Mouse (Mus musculus) midbrain, postnatal 0 days (tissue): ENCODE measurements around the gene Homez. TPM values are rescaled to one million over a fixed set of nuclear protein-coding genes. Genes with fewer than 3 reads are reported as not detected.

Source experiments
- ATAC-seq: fragments of 200-750 bp; cut with Nextera tagmentation; 2 replicates; pipeline ENCODE4 v1.8.0; 2017; ENCODE audit warnings: moderate number of reproducible peaks, mild to moderate bottlenecking, moderate TSS enrichment, moderate library complexity; ENCODE audit not compliant: low FRiP score
- DNase-seq: peaks from one replicate; pipeline ENCODE4 v3.0.0-alpha.2; 2015; ENCODE audit warnings: low spot score
- H3K27ac ChIP-seq: fragments of 300-500 bp; sonication (generic); 2 replicates; pipeline ENCODE4 v1.5.1; 2014; ENCODE audit warnings: low read depth, mild to moderate bottlenecking, low read length, mixed read lengths
- H3K27me3 ChIP-seq: fragments of 300-500 bp; sonication (generic); 2 replicates; pipeline ENCODE4 v1.6.1; 2014; ENCODE audit warnings: low read length, control low read depth, mixed read lengths; ENCODE audit not compliant: insufficient read depth
- H3K36me3 ChIP-seq: fragments of 300-500 bp; sonication (generic); 2 replicates; pipeline ENCODE4 v1.6.1; 2014; ENCODE audit warnings: low read length, control low read depth, mixed read lengths; ENCODE audit not compliant: insufficient read depth
- H3K4me1 ChIP-seq: fragments of 300-500 bp; sonication (generic); 2 replicates; pipeline ENCODE4 v1.6.1; 2014; ENCODE audit warnings: mild to moderate bottlenecking, control low read depth, antibody characterized with exemption, low read length, mixed read lengths; ENCODE audit not compliant: insufficient read depth
- H3K4me2 ChIP-seq: fragments of 300-500 bp; sonication (generic); 2 replicates; pipeline ENCODE4 v1.6.1; 2014; ENCODE audit warnings: low read depth, mild to moderate bottlenecking, low read length, mixed read lengths; ENCODE audit not compliant: poor library complexity, severe bottlenecking
- H3K4me3 ChIP-seq: fragments of 300-500 bp; sonication (generic); 2 replicates; pipeline ENCODE4 v1.5.1; 2014; ENCODE audit warnings: low read depth, mild to moderate bottlenecking, low read length, moderate library complexity
- H3K9ac ChIP-seq: fragments of 300-500 bp; sonication (generic); replicated peaks from 2 replicates; pipeline ENCODE4 v1.6.1; 2014; ENCODE audit warnings: mild to moderate bottlenecking, low read length, moderate library complexity, mixed read lengths; ENCODE audit not compliant: poor library complexity, severe bottlenecking
- H3K9me3 ChIP-seq: fragments of 300-500 bp; sonication (generic); 2 replicates; pipeline ENCODE4 v1.6.1; 2016; ENCODE audit warnings: low read length, control low read depth
- CTCF ChIP-seq: IDR thresholded peaks from 2 replicates; pipeline ENCODE4 v1.5.1; 2016; ENCODE audit warnings: antibody characterized with exemption, mild to moderate bottlenecking
- WGBS: fragments of 180-500 bp; shearing (Covaris S2); extraction: QIAGEN DNeasy Blood & Tissue Kit; methylation state at CpG from one replicate; pipeline ENCODE4 v1.1.7; 2014; 5-methylcytosine and 5-hydroxymethylcytosine counted together
- polyA plus RNA-seq: library from polyadenylated mRNA; unstranded; fragments of >200 nt; fragmentation: Nextera tagmentation; extraction: Ambion mirVana; gene quantifications from 2 replicates; pipeline ENCODE4 v1.2.1, GENCODE M21; 2015
- total RNA-seq: library from RNA; depleted of rRNA; stranded (reverse); fragments of >200 nt; gene quantifications from 2 replicates; pipeline ENCODE4 v1.2.3, GENCODE M21; 2014

Homez gene
- total and polyA plus RNA-seq, 2 experiments from 2014 or later, result 8.0 to 9.4 TPM

DNA sequence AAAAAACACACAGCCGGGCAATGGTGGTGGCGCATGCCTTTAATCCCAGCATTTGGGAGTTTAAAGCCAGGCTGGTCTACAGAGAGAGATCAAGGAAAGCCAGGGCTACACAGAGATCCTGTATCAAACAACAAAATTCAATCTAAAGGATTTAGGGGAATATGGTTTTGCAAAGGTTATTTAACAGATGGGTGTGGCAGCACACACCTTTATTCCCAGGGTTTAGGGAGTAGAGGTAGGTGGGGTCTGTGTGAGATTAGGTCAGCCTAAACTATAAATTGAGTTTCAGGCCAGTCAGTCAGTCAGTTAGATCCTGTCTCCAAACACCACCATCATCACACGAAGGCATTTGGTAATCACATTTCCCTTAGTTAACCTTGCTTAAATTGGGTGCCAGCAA, 21.4 kb upstream of the Homez start, which contains the start of gene Pabpn1:
Gene Pabpn1 (plus strand): TSS at position 301 of the 400 bp plus-strand sequence.
- ATAC-seq, result no peak
- TF ChIP-seq CTCF, result no peak
- no peak for DNase-seq
- peaks cover 5% of the 10 kb centered on the region for H3K36me3 ChIP-seq
- H3K4me2 ChIP-seq, result peak within 1 kb of the TSS; percentile 37
- H3K4me3 ChIP-seq, result peak within 1 kb of the TSS; percentile 73
- H3K27ac ChIP-seq, result peak within 1 kb of the TSS; percentile 67
- WGBS, result 96% methylated on average over 3 of the region's 3 CpGs
- H3K9ac ChIP-seq, result no peak within 1 kb of the TSS
- no peaks in the 10 kb centered on the region for H3K9me3 ChIP-seq
- no peaks in the 10 kb centered on the region for H3K27me3 ChIP-seq
- no peaks in the 10 kb centered on the region for H3K4me1 ChIP-seq

DNA sequence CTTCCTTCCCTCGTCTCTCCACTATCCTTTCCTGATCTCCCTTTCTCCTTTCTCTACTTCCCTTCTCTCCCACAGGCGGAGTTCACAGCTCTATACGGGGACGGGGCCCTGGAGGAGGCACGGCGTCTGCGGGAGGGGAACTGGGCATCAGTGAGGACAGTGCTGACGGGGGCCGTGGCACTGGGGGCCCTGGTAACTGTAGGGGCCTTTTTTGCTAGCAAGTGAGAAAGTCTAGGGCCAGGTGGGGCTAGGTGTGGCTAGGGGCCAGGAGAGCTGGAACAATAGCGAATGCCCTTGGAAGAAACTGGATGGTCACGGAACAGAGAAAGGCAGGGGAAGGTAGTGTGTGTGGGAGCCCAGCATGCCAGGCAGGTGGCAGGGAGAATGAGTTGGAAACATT, 14.5 kb upstream of the Homez start:
- no peaks in the 10 kb centered on the region for H3K27me3 ChIP-seq
- no peaks in the 10 kb centered on the region for H3K9me3 ChIP-seq
- 95% methylated on average over 11 of the region's 11 CpGs for WGBS
- no peak for TF ChIP-seq CTCF
- no peak overlapping the region for H3K4me3 ChIP-seq
- no peak overlapping the region for H3K4me2 ChIP-seq
- H3K9ac ChIP-seq, result no peak overlapping the region
- no peak overlapping the region for H3K27ac ChIP-seq
- ATAC-seq (no peak), DNase-seq (no peak)
- H3K4me1 ChIP-seq, result peaks cover 8% of the 10 kb centered on the region; the same call in 1 of the 2 replicates
- 0 out of 2 replicates have a peak, but pooled peaks cover 4% of the 10 kb centered on the region for H3K36me3 ChIP-seq

DNA sequence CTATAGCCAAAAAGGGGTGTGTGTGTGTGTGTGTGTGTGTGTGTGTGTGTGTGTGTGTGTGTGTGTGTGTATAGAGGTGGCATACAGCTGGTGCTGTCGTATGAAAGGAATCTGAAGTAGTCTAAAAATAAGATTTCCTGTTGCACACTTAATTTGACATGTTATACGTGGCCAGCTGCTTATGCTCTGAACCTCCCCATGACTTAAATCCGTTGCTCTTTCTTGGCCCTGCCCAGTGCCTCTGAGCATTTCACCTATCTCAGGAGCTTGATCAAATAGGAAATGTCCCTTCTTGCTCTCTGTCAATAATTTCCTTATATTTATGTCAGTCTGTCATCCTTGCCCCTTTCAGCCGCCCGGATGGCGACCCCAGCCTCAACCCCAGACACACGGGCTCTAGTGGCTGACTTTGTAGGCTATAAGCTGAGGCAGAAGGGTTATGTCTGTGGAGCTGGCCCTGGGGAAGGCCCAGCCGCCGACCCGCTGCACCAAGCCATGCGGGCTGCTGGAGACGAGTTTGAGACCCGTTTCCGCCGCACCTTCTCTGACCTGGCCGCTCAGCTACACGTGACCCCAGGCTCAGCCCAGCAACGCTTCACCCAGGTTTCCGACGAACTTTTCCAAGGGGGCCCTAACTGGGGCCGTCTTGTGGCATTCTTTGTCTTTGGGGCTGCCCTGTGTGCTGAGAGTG, 13.4 kb upstream of the Homez start:
- H3K36me3 ChIP-seq, result 0 out of 2 replicates have a peak, but pooled peaks cover 4% of the 10 kb centered on the region
- 0 out of 2 replicates have a peak, but pooled peaks have one; percentile 2 for ATAC-seq
- no peaks in the 10 kb centered on the region for H3K9me3 ChIP-seq
- H3K27me3 ChIP-seq, result no peaks in the 10 kb centered on the region
- 37% methylated on average over 21 of the region's 21 CpGs for WGBS
- peaks cover 8% of the 10 kb centered on the region; the same call in 1 of the 2 replicates for H3K4me1 ChIP-seq
- no peak for DNase-seq
- peak overlapping the region; percentile 91 for H3K27ac ChIP-seq
- H3K4me2 ChIP-seq, result peak overlapping the region; percentile 78
- peak overlapping the region; percentile 98 for H3K9ac ChIP-seq
- no peak for TF ChIP-seq CTCF
- H3K4me3 ChIP-seq, result peak overlapping the region; percentile 73

DNA sequence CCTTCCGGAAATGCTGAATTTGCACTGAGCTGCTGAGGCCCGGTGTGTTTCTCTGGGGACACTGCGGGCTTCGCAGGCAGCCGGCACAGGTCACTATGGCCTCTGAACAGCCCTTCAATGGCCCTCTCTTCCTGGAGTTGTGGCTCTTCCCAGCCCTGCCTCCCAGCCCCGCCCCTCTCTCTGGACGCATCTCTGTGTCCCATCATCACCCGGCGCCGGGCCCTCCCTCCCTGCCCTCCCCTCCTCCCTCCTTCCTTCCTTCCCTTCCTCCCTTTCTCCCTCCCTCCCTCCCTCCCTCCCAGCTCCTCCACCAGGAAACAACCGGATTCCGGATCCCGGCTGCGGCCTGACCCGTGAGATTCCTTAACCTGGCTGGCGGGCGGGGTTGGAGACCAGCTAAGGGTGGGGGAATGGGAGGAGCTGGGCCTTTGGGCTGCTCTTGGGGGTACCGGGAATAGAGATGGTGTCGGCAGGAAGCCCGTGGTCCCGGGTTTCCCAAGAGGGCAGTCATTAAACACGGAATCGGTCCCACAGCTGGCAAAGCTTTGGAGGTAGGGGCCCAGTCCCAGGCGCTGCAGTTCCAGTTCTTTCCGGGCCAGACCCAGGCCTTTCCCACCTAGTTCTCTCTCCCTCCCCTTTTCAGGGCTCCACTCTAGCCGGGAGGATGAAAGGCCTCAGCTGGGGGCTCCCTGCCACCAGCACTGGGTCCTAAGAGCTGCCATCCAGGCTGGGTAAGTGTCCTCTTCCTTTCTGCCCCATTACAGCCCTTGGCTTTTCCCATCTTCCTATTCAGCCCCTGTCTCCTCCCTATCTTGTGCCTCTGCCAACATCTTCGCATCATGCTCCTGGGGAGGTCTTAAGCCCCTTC, 12.6 kb upstream of the Homez start, which contains the start of the genes Bcl2l2 and Gm20521:
Gene Bcl2l2 (plus strand): TSS at position 224 of the 868 bp plus-strand sequence.
Gene Gm20521 (plus strand): TSS at position 288 of the 868 bp plus-strand sequence.
- H3K4me3 ChIP-seq, result peak within 1 kb of the TSS; percentile 73
- peak within 1 kb of the TSS; percentile 98 for H3K9ac ChIP-seq
- H3K36me3 ChIP-seq, result 0 out of 2 replicates have a peak, but pooled peaks cover 4% of the 10 kb centered on the region
- under 1% methylated on average over 25 of the region's 27 CpGs for WGBS
- H3K27ac ChIP-seq, result peak within 1 kb of the TSS; percentile 91
- no peaks in the 10 kb centered on the region for H3K9me3 ChIP-seq
- no peak for TF ChIP-seq CTCF
- H3K4me1 ChIP-seq, result peaks cover 8% of the 10 kb centered on the region; the same call in 1 of the 2 replicates
- peak within 1 kb of the TSS; percentile 78 for H3K4me2 ChIP-seq
- peak; percentile 93 for DNase-seq
- H3K27me3 ChIP-seq, result no peaks in the 10 kb centered on the region
- peak; percentile 90 for ATAC-seq

DNA sequence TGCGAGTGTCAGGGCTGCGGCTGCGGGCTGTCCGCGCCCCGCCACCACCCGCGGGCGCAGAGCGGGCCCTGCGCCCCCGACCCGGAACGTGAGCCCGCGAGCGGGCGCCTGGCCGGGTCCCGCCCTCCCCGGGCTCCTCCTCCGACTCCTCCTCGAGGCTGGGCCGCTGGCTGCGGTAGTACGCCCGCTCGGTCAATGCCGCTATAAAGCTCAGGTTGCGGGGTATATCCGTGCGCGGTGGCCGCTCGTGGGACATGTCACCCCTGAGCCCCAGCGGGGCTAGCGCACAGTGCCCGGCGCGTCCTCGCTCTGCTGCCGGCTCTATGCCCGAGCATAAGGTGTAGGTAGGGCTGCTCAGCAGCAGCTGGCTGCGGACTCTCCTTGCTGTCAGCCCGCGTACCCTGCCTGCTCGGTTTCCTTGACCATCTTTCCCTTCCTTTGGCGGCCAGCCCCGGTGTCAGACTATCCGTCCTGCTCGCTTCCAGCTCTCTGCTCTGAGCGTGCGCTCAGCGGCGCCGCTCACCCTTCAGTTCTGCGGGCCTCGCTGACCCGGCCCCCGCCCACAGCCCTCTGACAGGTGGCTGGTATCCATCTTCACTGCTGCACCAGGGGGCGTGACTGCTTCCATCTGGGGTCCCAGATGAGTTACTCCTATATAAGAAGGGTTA, 6.4 kb upstream of the Homez start, which contains the start of gene Ppp1r3e:
Gene Ppp1r3e (minus strand): TSS at position 503 of the 668 bp plus-strand sequence.
- H3K27ac ChIP-seq, result peak within 1 kb of the TSS; percentile 96
- peak; percentile 57 for TF ChIP-seq CTCF
- H3K4me3 ChIP-seq, result peak within 1 kb of the TSS; percentile 81
- DNase-seq (peak; percentile 67), ATAC-seq (peak; percentile 78)
- no peaks in the 10 kb centered on the region for H3K27me3 ChIP-seq
- peak within 1 kb of the TSS; percentile 89 for H3K9ac ChIP-seq
- H3K4me2 ChIP-seq, result peak within 1 kb of the TSS; percentile 68
- no peaks in the 10 kb centered on the region for H3K4me1 ChIP-seq
- WGBS, result under 1% methylated on average over 45 of the region's 61 CpGs
- no peaks in the 10 kb centered on the region for H3K9me3 ChIP-seq
- no peaks in the 10 kb centered on the region; the same call in 1 of the 2 replicates for H3K36me3 ChIP-seq
